Mouse (Mus musculus) hindbrain, embryonic 14.5 days (tissue): ENCODE data around the gene Ctnnbl1. TPM values are rescaled to one million over a fixed set of nuclear protein-coding genes. Genes with fewer than 3 reads are reported as not detected.
A peak's percentile ranks its signal among the peaks of the same experiment; 100 is the strongest.

Source experiments
- ATAC-seq: fragments of 200-750 bp; cut with Nextera tagmentation; 2 replicates; pipeline ENCODE4 v1.8.0; 2017; ENCODE audit warnings: moderate number of reproducible peaks, mild to moderate bottlenecking, moderate TSS enrichment, moderate library complexity; ENCODE audit not compliant: low FRiP score
- DNase-seq: peaks from one replicate; pipeline ENCODE4 v3.0.0-alpha.2; 2015; ENCODE audit warnings: low spot score
- H3K27ac ChIP-seq: fragments of 300-500 bp; sonication (generic); 2 replicates; pipeline ENCODE4 v1.5.1; 2014; ENCODE audit warnings: mild to moderate bottlenecking, moderate library complexity
- H3K27me3 ChIP-seq: fragments of 300-500 bp; sonication (generic); 2 replicates; pipeline ENCODE4 v1.6.1; 2014; ENCODE audit warnings: mild to moderate bottlenecking, low read length, mixed read lengths; ENCODE audit not compliant: control insufficient read depth, insufficient read depth
- H3K36me3 ChIP-seq: fragments of 300-500 bp; sonication (generic); replicated peaks from 2 replicates; pipeline ENCODE4 v1.6.1; 2014; ENCODE audit not compliant: control insufficient read depth, insufficient read depth
- H3K4me1 ChIP-seq: fragments of 300-500 bp; sonication (generic); replicated peaks from 2 replicates; pipeline ENCODE4 v1.6.1; 2014; ENCODE audit warnings: antibody characterized with exemption, low read length, mixed read lengths; ENCODE audit not compliant: control insufficient read depth, insufficient read depth
- H3K4me2 ChIP-seq: fragments of 300-500 bp; sonication (generic); replicated peaks from 2 replicates; pipeline ENCODE4 v1.6.1; 2014; ENCODE audit warnings: mild to moderate bottlenecking, moderate library complexity
- H3K4me3 ChIP-seq: fragments of 300-500 bp; sonication (generic); replicated peaks from 2 replicates; pipeline ENCODE4 v1.5.1; 2014; ENCODE audit warnings: mild to moderate bottlenecking, low read length
- H3K9ac ChIP-seq: fragments of 300-500 bp; sonication (generic); 2 replicates; pipeline ENCODE4 v1.6.1; 2014
- H3K9me3 ChIP-seq: fragments of 300-500 bp; sonication (generic); 2 replicates; pipeline ENCODE4 v1.6.1; 2016; ENCODE audit warnings: low read length; ENCODE audit not compliant: control insufficient read depth
- WGBS: fragments of 180-500 bp; shearing (Covaris S2); extraction: QIAGEN DNeasy Blood & Tissue Kit; methylation state at CpG from one replicate; pipeline ENCODE4 v1.1.7; 2014; 5-methylcytosine and 5-hydroxymethylcytosine counted together
- polyA plus RNA-seq: library from polyadenylated mRNA; unstranded; fragments of >200 nt; fragmentation: Nextera tagmentation; extraction: Ambion mirVana; gene quantifications from 2 replicates; pipeline ENCODE4 v1.2.1, GENCODE M21; 2014

Gene Ctnnbl1
- polyA plus RNA-seq, 1 experiment from 2014 or later: 53.3 TPM

DNA sequence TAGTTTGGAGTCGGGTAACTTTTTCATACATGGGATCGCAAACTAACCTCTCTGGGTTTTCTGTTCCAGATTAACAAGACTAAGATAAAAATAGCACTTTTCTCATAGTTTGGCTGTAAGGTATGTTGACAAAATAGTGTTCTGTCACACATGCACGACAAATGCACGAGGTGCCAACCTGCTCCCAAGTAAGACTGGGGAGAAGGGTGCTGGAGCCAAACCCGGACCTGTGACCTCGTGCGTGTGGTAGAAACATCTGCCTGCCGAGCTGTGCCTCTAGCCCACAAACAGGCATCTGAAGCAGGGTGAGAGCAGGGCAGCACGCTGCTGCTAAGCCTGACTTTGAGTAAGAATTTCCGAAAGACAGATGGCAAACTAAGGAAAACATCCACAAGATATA lies 125.1 kb downstream of the Ctnnbl1 start:
- Histone ChIP-seq H3K27ac (no peak overlapping the region), H3K4me1 (peaks cover 21% of the 10 kb centered on the region), H3K4me2 (no peak overlapping the region), H3K4me3 (no peak overlapping the region), H3K9me3 (no peaks in the 10 kb centered on the region), H3K27me3 (no peaks in the 10 kb centered on the region), H3K36me3 (no peaks in the 10 kb centered on the region), H3K9ac (no peak overlapping the region)
- DNase-seq (no peak), ATAC-seq (no peak)
- WGBS: 90% methylated on average over 10 of the region's 10 CpGs

DNA sequence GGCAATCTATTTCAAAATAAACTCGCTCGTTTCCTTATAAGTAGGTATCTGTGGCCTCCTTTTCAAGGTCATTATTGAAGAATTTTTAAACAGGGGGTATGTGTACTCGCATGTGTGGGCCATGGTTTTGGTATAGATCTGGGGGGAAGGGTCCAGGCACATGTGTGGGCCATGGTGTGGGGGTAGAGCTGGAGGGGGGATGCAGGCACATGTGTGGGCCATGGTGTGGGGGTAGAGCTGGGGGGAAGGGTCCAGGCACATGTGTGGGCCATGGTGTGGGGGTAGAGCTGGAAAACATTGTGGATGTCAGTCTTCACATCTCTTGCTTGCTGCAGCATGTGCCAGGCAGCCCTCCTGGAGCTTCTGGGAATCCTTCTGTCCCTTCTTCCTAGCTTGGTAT lies 129.9 kb downstream of the Ctnnbl1 start:
- Histone ChIP-seq H3K9me3 (no peaks in the 10 kb centered on the region), H3K4me1 (peaks cover 3% of the 10 kb centered on the region; the same call in 1 of the 2 replicates), H3K27ac (no peak overlapping the region; the same call in 1 of the 2 replicates), H3K9ac (no peak overlapping the region), H3K4me2 (no peak overlapping the region), H3K27me3 (no peaks in the 10 kb centered on the region), H3K4me3 (no peak overlapping the region), H3K36me3 (no peaks in the 10 kb centered on the region)
- no peak for ATAC-seq
- DNase-seq: no peak
- WGBS: 93% methylated on average over 3 of the region's 3 CpGs

DNA sequence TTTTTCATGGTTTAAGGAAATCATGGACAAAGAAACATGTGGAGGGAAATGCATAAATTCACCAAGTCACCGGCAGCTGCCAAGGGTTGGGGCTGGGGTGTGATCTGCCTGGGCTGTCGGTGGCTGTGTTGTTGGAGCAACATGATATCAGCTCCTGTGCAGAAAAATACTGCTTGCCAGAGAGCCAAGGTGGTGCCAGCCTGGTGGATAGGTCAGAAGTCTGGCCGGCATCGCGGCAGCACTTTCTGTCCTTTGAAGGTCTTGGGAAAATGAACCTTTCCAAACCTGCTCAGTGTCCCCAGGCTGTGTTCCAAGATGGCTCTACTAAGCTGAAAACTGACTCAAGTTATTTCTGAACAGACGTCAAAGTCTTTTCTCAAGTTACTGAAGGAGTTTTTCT lies 133.0 kb downstream of the Ctnnbl1 start:
- DNase-seq: no peak
- Histone ChIP-seq H3K36me3 (0 out of 2 replicates have a peak, but pooled peaks cover 7% of the 10 kb centered on the region), H3K27ac (no peak overlapping the region), H3K4me3 (no peak overlapping the region), H3K4me2 (no peak overlapping the region), H3K9me3 (no peaks in the 10 kb centered on the region), H3K27me3 (no peaks in the 10 kb centered on the region), H3K9ac (no peak overlapping the region), H3K4me1 (peaks cover 3% of the 10 kb centered on the region; the same call in 1 of the 2 replicates)
- no peak for ATAC-seq
- 89% methylated on average over 6 of the region's 6 CpGs for WGBS

DNA sequence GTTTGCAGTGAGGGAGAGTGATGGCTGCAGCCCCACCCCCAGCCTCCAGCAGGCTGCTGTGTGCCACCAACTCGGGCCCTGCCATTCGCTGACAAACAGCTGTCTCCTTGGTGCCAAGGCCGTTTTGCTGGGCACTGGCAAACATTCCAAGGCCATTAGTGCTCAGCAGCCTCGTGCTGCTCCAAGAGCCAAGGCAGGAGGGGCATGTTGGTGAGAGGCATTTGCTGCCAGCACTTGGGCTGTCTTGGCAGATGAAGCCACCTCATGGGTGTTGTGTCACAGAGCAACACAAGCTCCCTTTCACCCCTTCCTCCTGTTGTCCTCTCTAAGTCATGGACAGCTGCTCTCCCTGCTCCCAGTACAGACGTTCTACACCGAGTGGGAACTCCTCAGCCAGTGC lies 136.0 kb downstream of the Ctnnbl1 start:
- peak; percentile 48; the same call in 1 of the 2 replicates for ATAC-seq

DNA sequence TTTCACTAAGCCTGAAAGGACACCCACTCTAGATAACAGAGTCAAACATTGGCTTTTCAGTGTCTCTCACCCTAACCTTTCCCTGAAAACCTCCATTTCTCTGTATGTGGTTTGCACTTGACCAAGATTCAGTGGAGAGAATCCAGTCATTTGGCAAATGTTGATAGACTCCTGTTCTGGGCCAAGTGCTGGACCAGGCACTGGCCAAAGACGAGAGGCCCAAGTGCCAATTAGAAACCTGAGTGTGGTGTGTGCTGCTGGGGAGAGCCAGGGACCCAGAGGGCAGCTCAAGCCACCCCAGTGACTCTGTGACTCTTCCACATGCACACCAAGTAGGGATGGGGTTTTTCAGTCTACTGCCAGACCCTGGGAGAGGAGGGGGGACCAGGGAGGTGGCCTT lies 136.5 kb downstream of the Ctnnbl1 start:
- no peaks in the 10 kb centered on the region for H3K4me1 ChIP-seq
- H3K27ac ChIP-seq: 0 out of 2 replicates have a peak overlapping the region, but pooled peaks have one; percentile 36
- no peak for DNase-seq
- no peaks in the 10 kb centered on the region for H3K27me3 ChIP-seq
- no peak overlapping the region for H3K4me2 ChIP-seq
- no peak overlapping the region for H3K9ac ChIP-seq
- H3K4me3 ChIP-seq: no peak overlapping the region
- no peaks in the 10 kb centered on the region for H3K9me3 ChIP-seq
- no peak for ATAC-seq
- 0 out of 2 replicates have a peak, but pooled peaks cover 7% of the 10 kb centered on the region for H3K36me3 ChIP-seq
- WGBS: 70% methylated on average over 1 of the region's 1 CpGs

More for the DNA sequence above, 136.0 kb downstream of the Ctnnbl1 start:
- Histone ChIP-seq H3K27me3 (no peaks in the 10 kb centered on the region), H3K9me3 (no peaks in the 10 kb centered on the region), H3K4me3 (no peak overlapping the region), H3K4me1 (peaks cover 2% of the 10 kb centered on the region; the same call in 1 of the 2 replicates), H3K36me3 (0 out of 2 replicates have a peak, but pooled peaks cover 7% of the 10 kb centered on the region), H3K9ac (no peak overlapping the region), H3K27ac (no peak overlapping the region), H3K4me2 (no peak overlapping the region)
- WGBS: 68% methylated on average over 6 of the region's 6 CpGs
- DNase-seq: no peak

DNA sequence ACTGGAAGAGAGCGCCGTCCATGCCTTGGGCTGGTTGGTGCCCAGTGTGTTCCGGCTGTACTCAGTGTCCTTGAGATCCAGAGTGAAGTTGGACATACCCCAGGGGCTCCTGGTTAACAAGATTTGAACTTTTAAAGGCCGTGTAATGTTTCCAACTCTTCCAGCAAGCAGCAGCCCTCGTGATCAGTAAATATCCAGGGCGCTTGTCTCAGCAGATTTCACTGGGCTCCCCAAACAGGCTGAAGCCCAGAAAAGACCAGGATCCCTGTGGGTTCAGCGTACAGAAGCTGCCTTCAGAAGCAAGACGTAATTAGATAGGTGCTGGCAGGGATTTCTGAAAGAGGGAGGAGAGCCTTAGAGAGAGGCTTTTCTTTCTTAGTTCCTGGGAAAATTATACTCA lies 137.9 kb downstream of the Ctnnbl1 start:
- no peak overlapping the region for H3K4me3 ChIP-seq
- no peak overlapping the region for H3K4me2 ChIP-seq
- ATAC-seq: no peak
- peak overlapping the region; percentile 29; the same call in 1 of the 2 replicates for H3K27ac ChIP-seq
- no peaks in the 10 kb centered on the region for H3K9me3 ChIP-seq
- no peaks in the 10 kb centered on the region for H3K4me1 ChIP-seq
- H3K36me3 ChIP-seq: 0 out of 2 replicates have a peak, but pooled peaks cover 7% of the 10 kb centered on the region
- 78% methylated on average over 8 of the region's 8 CpGs for WGBS
- H3K9ac ChIP-seq: no peak overlapping the region
- no peaks in the 10 kb centered on the region for H3K27me3 ChIP-seq
- DNase-seq: no peak

DNA sequence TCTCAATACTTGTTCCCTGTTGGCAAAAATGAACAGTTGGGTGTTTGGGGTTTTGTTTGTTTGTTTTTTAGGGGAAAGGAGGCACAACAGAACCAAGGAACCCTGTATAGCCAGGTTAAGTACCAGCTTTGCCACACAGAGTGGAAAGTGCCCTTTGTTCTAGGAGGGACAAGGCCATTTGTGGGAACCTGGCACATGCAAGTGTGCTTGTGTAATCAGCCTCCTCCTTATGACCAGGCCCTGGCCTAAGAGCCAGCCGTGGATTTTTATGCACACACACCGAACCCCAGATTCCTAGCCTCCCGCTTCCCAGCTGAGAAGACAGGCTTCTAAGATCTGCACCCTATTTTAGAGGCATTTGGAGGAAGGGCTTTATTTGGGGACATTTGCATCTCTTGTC lies 140.2 kb downstream of the Ctnnbl1 start:
- no peak overlapping the region for H3K9ac ChIP-seq
- H3K4me1 ChIP-seq: peaks cover 15% of the 10 kb centered on the region
- no peak overlapping the region for H3K27ac ChIP-seq
- H3K36me3 ChIP-seq: 0 out of 2 replicates have a peak, but pooled peaks cover 5% of the 10 kb centered on the region
- DNase-seq (no peak), ATAC-seq (no peak)
- H3K4me2 ChIP-seq: no peak overlapping the region
- H3K9me3 ChIP-seq: no peaks in the 10 kb centered on the region
- WGBS: 95% methylated on average over 3 of the region's 3 CpGs
- no peaks in the 10 kb centered on the region for H3K27me3 ChIP-seq
- H3K4me3 ChIP-seq: no peak overlapping the region

DNA sequence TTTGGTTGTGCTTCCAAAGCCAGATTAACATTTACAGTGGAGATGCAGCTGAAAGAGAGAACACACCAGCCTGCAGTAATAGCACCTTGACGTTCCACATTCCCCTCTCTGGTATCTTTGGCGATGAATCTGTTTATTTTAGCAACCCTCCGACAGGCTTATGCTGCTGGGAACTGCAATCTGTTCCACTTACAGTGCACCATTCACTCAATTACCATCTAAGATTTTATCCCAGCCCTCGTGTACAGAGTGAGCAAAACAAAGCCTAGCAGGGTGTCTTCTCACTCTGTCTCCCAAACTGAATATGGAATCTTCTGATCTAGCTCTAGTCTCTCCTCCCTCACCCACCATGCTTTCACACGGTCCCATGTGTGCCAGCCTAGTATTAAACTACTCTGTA lies 140.8 kb downstream of the Ctnnbl1 start:
- Histone ChIP-seq H3K4me3 (no peak overlapping the region), H3K9ac (no peak overlapping the region), H3K4me2 (no peak overlapping the region), H3K4me1 (peaks cover 15% of the 10 kb centered on the region), H3K27me3 (no peaks in the 10 kb centered on the region), H3K27ac (no peak overlapping the region), H3K36me3 (no peaks in the 10 kb centered on the region), H3K9me3 (no peaks in the 10 kb centered on the region)
- DNase-seq: no peak
- ATAC-seq: no peak
- WGBS: 68% methylated on average over 5 of the region's 5 CpGs

DNA sequence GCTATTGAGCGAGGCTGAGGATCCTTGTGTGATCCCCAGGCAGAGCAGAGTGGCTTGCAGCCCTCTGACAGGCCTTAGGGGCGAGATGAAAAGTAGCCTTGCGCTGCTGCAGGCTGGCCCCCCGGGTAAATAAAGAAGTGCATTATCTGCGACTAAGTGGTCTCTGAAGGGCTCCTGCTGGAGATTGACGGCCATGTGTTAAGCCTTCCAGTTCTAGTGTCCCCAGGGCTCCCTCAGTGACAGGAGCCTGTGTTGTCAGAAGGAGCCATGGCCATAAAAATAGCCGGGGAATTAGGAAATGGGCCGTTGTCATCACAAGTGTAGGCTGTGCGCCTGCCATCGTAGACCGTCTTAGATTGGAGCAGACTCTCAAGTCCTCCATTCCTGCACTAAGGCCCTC lies 144.7 kb downstream of the Ctnnbl1 start:
- Histone ChIP-seq H3K9ac (no peak overlapping the region), H3K4me2 (no peak overlapping the region), H3K36me3 (peaks cover 21% of the 10 kb centered on the region), H3K4me3 (no peak overlapping the region), H3K9me3 (no peaks in the 10 kb centered on the region), H3K27me3 (no peaks in the 10 kb centered on the region), H3K4me1 (peaks cover 27% of the 10 kb centered on the region), H3K27ac (peak overlapping the region; percentile 62)
- DNase-seq (no peak), ATAC-seq (no peak)
- 21% methylated on average over 11 of the region's 11 CpGs for WGBS
